Mouse (Mus musculus) mesoderm, embryonic 11.5 days (tissue): ENCODE measurements around the gene Clba1.

Experiments
- DNase-seq: peaks from one replicate; pipeline ENCODE4 v3.0.0-alpha.2; 2012; ENCODE audit warnings: low read depth, low spot score

Gene Clba1

GRCm38 (mm10) chr12:112849235-112850022, 40.7 kb downstream of the Clba1 start:
- no peak for DNase-seq

DNA sequence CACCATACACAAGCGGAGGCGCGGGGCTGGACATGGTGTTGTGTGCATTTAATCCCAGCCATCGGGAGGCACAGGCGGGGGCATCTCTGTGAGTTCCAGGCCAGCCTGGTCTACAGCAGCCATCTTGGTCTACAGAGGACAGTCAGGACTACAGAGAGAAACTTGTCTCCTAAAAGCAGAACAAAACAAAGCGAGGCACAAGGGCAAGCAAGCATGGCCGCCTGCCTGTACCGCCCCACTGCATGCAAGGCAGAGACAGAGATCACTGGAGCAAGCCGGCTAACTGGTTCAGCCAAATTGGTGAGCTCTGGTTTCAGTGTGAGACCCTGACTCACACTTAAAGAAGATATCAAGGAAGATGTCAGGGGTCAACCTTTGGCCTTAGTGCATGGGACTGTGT, 41.6 kb downstream of the Clba1 start:
- no peak for DNase-seq

- DNase-seq = no peak
These were observed 42.4 kb downstream of the Clba1 start for GRCm38 (mm10) chr12:112851116-112851515.

DNA sequence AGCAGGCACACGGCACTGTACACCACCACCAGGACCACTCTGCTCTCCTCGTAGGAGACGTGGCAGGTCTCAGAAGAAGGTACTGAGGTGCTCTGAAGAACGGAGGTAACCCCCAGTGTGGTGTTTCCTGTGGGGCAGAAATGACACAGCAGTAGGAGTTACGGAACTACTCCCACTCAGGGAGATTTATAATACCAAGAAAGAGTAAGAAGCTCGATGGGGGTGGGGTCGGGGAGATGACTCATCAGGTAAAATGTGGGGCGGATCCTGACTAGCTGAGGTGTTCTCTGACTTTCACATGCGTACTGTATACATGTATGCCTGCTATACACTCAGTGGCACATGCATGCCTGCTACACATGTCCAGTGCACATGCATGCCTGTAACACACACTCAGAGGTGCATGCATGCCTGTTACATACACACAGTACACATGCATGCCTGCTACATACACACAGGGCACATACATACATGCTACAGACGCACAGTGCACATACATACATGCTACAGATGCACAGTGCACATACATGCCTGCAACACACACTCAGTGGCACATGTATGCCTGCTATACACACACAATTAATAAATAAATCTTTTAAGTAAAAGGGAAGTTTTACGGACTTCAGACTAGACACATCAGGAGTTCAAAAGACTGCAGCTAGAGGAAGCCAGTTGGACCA, 44.5 kb downstream of the Clba1 start:
- no peak for DNase-seq

GRCm38 (mm10) chr12:112854610-112855333, 46.0 kb downstream of the Clba1 start:
- no peak for DNase-seq

DNA sequence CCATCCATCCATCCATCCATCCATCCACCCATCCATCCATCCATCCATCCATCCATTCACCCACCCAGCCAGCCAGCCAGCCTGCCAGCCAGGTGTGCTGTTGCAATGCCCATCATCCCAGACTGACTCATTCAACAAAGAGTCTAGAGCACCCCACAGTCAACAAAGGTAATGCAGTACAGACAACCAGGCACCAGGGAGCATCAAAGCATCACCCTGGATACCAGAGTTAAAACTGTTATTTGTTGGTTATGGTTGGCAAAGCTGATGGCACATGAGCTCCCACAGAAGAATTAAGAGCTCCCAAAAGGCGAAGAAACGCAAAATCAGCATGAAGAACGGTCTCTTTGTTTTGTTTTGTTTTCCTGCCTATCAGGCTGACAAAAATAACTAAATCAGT, 47.6 kb downstream of the Clba1 start:
- no peak for DNase-seq

DNA sequence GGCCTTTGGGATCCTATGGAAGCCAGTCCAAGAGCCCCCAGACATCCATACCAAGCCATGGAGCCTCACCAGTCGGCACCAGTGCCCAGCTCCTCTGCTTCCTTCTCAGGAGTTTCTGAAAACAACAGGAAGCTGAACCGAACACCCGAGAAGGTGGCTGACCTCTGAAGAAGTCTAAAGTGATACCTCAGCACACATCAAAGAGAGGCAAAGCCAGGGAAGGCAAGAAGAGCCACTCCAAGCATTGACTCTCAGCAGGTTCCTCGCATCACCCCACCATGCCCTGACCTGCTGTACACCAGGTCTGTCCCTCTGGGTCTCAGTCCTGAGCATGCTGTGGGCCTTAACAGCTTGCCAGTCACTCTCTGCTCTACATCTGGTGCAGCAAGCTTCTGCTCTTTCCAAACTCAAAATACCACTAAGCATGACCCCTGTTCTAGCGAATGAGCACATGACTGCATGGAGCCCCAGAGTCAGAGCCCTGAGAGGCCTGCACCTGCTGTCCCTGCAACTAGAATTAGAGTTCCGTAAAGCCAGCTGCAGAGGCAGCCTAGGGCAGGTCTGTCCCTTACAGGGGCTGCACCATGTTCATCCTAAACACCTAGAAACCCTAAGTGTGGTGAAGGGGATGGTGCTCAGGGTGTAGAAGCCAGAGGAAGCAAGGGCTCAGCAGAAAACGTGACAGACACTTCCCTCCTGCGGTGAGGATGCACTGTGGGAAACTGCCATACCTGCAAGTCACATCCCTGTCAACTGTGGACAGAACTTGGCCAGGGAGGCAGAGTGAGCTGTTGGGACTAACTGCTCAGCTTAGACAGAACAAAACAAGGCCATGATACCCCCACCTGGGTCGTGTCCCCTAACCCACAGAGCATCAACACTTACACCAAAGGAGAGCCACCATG, 48.5 kb downstream of the Clba1 start:
- no peak for DNase-seq

DNA sequence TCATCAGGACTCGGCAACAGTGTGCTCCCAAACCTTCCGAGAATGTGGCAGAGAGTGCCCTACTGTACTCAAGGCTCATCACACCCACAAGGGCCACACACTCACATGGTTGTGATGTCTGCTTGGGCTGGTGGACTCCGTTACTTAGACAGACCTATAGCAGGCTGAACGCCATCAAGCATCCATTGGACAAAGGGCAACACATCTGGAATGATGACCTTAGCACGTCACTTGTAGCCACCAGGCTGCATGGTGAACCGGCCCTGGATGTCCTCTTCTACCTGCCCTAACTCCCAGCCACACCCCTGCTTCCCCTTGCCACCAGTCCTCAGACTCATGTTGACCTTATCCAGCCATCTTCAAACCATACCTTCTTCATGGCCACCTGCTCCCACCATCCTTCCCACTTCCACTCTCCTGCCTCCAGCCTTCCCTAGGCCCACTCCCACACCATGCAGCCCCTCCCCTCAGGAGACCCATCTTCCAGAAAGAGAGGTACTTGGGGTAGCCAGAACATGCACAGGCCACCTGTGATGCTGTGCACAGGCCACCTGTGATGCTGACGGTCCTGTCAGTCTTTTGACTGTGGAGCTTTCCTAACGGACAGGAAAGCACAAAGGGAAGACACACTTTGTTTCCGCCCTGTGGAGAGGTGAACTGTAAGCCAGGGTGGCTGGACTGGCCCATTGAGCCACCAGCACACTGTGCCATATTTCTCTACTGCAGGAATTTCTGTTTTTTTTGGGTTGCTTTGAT, 50.0 kb downstream of the Clba1 start:
- DNase-seq = no peak

DNA sequence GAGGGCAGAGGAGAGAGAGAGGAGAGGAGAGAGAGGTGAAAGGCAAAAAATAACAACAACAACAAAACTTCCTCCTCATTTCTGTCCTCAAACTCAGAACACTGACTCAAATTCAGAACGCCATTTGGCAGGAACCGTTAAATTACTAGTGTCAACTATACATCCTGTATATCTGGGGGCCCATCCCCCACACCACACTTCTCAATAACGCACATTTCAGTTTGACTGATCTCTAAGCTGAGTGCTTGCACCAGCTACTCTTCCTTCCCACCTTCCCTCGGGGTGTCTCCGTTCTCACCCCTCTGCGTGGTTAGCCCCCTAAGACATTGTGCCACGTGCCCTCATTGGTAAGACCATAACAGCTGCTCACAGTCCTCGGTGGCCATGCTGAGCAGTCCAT, 51.2 kb downstream of the Clba1 start:
- no peak for DNase-seq

DNA sequence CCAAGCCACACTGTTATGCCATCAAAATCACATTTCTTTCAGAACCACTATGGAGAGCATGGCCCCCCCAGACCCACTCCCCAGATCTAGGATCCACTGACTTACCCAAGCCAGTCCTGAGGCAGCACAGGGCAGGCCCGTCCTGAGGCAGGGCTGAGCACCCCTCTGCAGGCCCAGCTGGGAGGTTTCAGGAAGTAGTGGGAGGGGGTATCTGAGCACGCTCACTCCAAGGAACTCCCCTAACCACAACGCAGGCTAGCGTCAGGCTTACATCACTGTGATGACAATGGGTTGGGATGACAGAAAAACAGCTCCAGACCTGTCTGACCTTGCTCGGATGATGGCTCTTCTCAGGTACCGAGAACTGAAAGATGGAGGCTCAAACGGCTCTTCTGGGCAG, 52.0 kb downstream of the Clba1 start:
- no peak for DNase-seq

DNA sequence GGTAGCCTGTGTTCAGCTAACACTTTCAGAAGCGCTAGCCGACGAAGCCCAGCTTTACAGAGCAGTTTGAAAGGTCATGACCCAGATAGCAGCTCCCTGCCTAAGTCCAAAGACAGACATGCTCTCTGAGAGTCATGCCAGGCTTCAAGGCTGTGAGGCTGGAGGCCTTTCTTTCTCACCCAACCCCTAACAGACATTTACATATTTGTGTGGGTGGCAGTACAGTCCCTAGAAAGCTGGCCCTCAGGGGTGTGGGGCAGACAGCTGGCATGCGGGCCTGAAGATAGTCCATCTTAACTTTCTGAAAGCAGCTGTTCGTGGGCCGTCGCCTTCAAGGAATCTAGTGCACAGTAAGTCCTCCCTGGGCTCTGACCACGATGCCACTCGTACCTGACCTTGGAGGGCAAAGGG, 53.2 kb downstream of the Clba1 start:
- no peak for DNase-seq

GRCm38 (mm10) chr12:112864804-112865203, 56.1 kb downstream of the Clba1 start:
- DNase-seq = no peak
